Mouse (Mus musculus) bone marrow macrophage, adult 2 months (primary cell): ENCODE results near the gene Triobp.

Experiments used
- CTCF ChIP-seq: IDR thresholded peaks from 2 replicates; pipeline ENCODE4 v1.5.1; 2012; ENCODE audit warnings: low read depth, mild to moderate bottlenecking, low read length, moderate library complexity
- POLR2A ChIP-seq: IDR thresholded peaks from 2 replicates; pipeline ENCODE4 v1.6.1; 2012; ENCODE audit warnings: mild to moderate bottlenecking, low read depth, low read length, borderline replicate concordance

DNA sequence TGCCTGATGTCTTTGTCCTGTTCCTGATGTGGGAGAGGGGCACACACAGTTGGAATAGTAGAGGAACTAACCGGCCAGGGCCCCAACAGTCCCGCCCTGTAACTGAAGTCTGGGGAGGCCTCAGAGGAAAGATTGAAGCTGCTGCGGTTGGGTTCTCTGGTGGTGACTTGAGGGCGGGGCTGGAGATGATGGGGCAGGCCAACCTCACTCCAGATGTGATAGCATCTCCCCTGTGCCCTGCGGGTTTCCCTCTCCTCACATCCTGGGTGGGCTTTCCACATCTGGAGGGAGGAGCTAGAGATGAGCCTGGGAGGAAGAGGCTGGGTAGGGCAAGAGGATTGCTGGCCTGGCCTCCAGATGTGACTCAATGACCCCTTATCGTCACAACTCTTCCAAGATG lies 23.9 kb upstream of the Triobp start:
- TF ChIP-seq CTCF: no peak
- no peak for TF ChIP-seq POLR2A
